Mouse (Mus musculus) CH12.LX (cell line): ENCODE data around the gene Agmat. TPM values are rescaled to one million over a fixed set of nuclear protein-coding genes. Genes with fewer than 3 reads are reported as not detected.

Experiments
- DNase-seq: peaks from one replicate; pipeline ENCODE4 v3.0.0-alpha.2; 2013; ENCODE audit errors: extremely low read depth
- H3K27ac ChIP-seq: 2 replicates; pipeline ENCODE4 v1.5.1; 2012; ENCODE audit warnings: low read depth, mild to moderate bottlenecking, control low read depth, moderate library complexity; ENCODE audit not compliant: insufficient read depth
- H3K27me3 ChIP-seq: replicated peaks from 2 replicates; pipeline ENCODE3; 2012; ENCODE audit warnings: inconsistent platforms
- H3K36me3 ChIP-seq, 2 experiments: replicated peaks in 1 of 2; 2 replicates each; pipeline versions ENCODE3 to v1.6.1; 2012; ENCODE audit warnings: inconsistent platforms in 1 of 2, low read length in 1 of 2, mild to moderate bottlenecking in 1 of 2, mixed read lengths in 1 of 2, moderate library complexity in 1 of 2; ENCODE audit not compliant: control insufficient read depth in 1 of 2, insufficient read depth in 1 of 2
- H3K4me1 ChIP-seq, 2 experiments: 2 replicates each; pipeline ENCODE4 v1.6.1; 2012; ENCODE audit warnings: inconsistent platforms in 1 of 2, moderate library complexity in 1 of 2; ENCODE audit not compliant: insufficient read depth in 2 of 2, control insufficient read depth in 1 of 2
- H3K4me2 ChIP-seq: 2 replicates; pipeline ENCODE4 v1.6.1; 2012; ENCODE audit warnings: low read depth, mild to moderate bottlenecking, control low read depth; ENCODE audit not compliant: poor library complexity, insufficient read depth, severe bottlenecking
- H3K4me3 ChIP-seq, 3 experiments: fragments of 150-350 bp in 1 of 3; sonication (generic) in 1 of 3; replicated peaks in 1 of 3; 2 replicates each; pipeline versions ENCODE3 to v1.5.1; 2011 to 2012; ENCODE audit warnings: low read depth in 2 of 3, low read length in 2 of 3, mild to moderate bottlenecking in 2 of 3, moderate library complexity in 2 of 3, control low read depth in 1 of 3, improper control_type of control experiment in 1 of 3, inconsistent platforms in 1 of 3, mixed read lengths in 1 of 3; ENCODE audit not compliant: poor library complexity in 1 of 3
- H3K79me2 ChIP-seq: replicated peaks from 2 replicates; pipeline ENCODE4 v1.6.1; 2012; ENCODE audit warnings: mild to moderate bottlenecking, moderate library complexity; ENCODE audit not compliant: control insufficient read depth, poor library complexity, insufficient read depth, severe bottlenecking; ENCODE audit errors: extremely low read depth
- H3K9ac ChIP-seq: 2 replicates; pipeline ENCODE4 v1.6.1; 2012; ENCODE audit warnings: low read depth, mild to moderate bottlenecking, control low read depth, moderate library complexity; ENCODE audit not compliant: insufficient read depth
- H3K9me3 ChIP-seq: replicated peaks from 2 replicates; pipeline ENCODE3; 2012; ENCODE audit warnings: low read length, inconsistent platforms, mixed read lengths
- BHLHE40 ChIP-seq: IDR thresholded peaks from 2 replicates; pipeline ENCODE4 v1.6.1; 2011; ENCODE audit warnings: mild to moderate bottlenecking, low read depth, low read length, improper control_type of control experiment
- CHD1 ChIP-seq: IDR thresholded peaks from 2 replicates; pipeline ENCODE4 v1.6.1; 2012; ENCODE audit warnings: low read depth, low read length, improper control_type of control experiment, inconsistent platforms
- CTCF ChIP-seq, 2 experiments: IDR thresholded peaks in 1 of 2; conservative IDR thresholded peaks in 1 of 2; 2 replicates each; pipeline ENCODE4 v1.5.1; 2011 to 2012; ENCODE audit warnings: low read depth in 2 of 2, low read length in 2 of 2, improper control_type of control experiment in 1 of 2, inconsistent platforms in 1 of 2, mild to moderate bottlenecking in 1 of 2, moderate library complexity in 1 of 2
- ELF1 ChIP-seq: IDR thresholded peaks from 2 replicates; pipeline ENCODE4 v1.6.1; 2014; ENCODE audit warnings: low read depth, mild to moderate bottlenecking, inconsistent platforms, low read length, improper control_type of control experiment
- EP300 ChIP-seq: IDR thresholded peaks from 2 replicates; pipeline ENCODE4 v1.6.1; 2011; ENCODE audit warnings: low read length, improper control_type of control experiment
- ETS1 ChIP-seq: conservative IDR thresholded peaks from 2 replicates; pipeline ENCODE4 v1.6.1; 2012; ENCODE audit warnings: low read depth, mild to moderate bottlenecking, inconsistent platforms, low read length, improper control_type of control experiment, moderate library complexity
- GABPA ChIP-seq: IDR thresholded peaks from 2 replicates; pipeline ENCODE4 v1.6.1; 2012; ENCODE audit warnings: low read depth, low read length, improper control_type of control experiment, inconsistent platforms; ENCODE audit not compliant: insufficient replicate concordance
- IRF4 ChIP-seq: IDR thresholded peaks from 2 replicates; pipeline ENCODE4 v1.6.1; 2014; ENCODE audit warnings: low read depth, mild to moderate bottlenecking, inconsistent platforms, low read length, improper control_type of control experiment
- JUN ChIP-seq: IDR thresholded peaks from 2 replicates; pipeline ENCODE4 v1.6.1; 2011; ENCODE audit warnings: low read depth, mild to moderate bottlenecking, low read length, improper control_type of control experiment, moderate library complexity; ENCODE audit not compliant: insufficient read depth
- KAT2A ChIP-seq: IDR thresholded peaks from 2 replicates; pipeline ENCODE4 v1.6.1; 2012; ENCODE audit warnings: low read length, improper control_type of control experiment, inconsistent platforms; ENCODE audit not compliant: insufficient replicate concordance
- MAFK ChIP-seq: IDR thresholded peaks from 2 replicates; pipeline ENCODE4 v1.6.1; 2011; ENCODE audit warnings: low read length, improper control_type of control experiment; ENCODE audit not compliant: insufficient replicate concordance
- MAZ ChIP-seq: IDR thresholded peaks from 2 replicates; pipeline ENCODE4 v1.6.1; 2012; ENCODE audit warnings: low read depth, mild to moderate bottlenecking, inconsistent platforms, low read length, improper control_type of control experiment, moderate library complexity
- MEF2A ChIP-seq: IDR thresholded peaks from 2 replicates; pipeline ENCODE4 v1.6.1; 2014; ENCODE audit warnings: low read depth, mild to moderate bottlenecking, inconsistent platforms, low read length, improper control_type of control experiment, borderline replicate concordance
- MXI1 ChIP-seq: IDR thresholded peaks from 2 replicates; pipeline ENCODE4 v1.6.1; 2011; ENCODE audit warnings: mild to moderate bottlenecking, low read depth, low read length, improper control_type of control experiment
- MYC ChIP-seq: IDR thresholded peaks from 2 replicates; pipeline ENCODE4 v1.6.1; 2011; ENCODE audit warnings: low read depth, mild to moderate bottlenecking, improper control_type of control experiment, low read length
- NRF1 ChIP-seq: IDR thresholded peaks from 2 replicates; pipeline ENCODE4 v1.6.1; 2014; ENCODE audit warnings: low read depth, mild to moderate bottlenecking, inconsistent platforms, low read length, improper control_type of control experiment, moderate library complexity
- PAX5 ChIP-seq: IDR thresholded peaks from 2 replicates; pipeline ENCODE4 v1.6.1; 2012; ENCODE audit warnings: low read length, inconsistent platforms, mixed read lengths
- POLR2A ChIP-seq: IDR thresholded peaks from 2 replicates; pipeline ENCODE4 v1.6.1; 2011; ENCODE audit warnings: low read depth, mild to moderate bottlenecking, improper control_type of control experiment, low read length
- POLR2AphosphoS2 ChIP-seq: IDR thresholded peaks from 2 replicates; pipeline ENCODE4 v1.6.1; 2011; ENCODE audit warnings: low read depth, low read length, improper control_type of control experiment
- RCOR1 ChIP-seq: conservative IDR thresholded peaks from 2 replicates; pipeline ENCODE4 v1.6.1; 2012; ENCODE audit warnings: low read depth, mild to moderate bottlenecking, inconsistent platforms, low read length, improper control_type of control experiment
- SMC3 ChIP-seq: IDR thresholded peaks from 2 replicates; pipeline ENCODE4 v1.6.1; 2011; ENCODE audit warnings: low read depth, low read length, improper control_type of control experiment
- TBP ChIP-seq: conservative IDR thresholded peaks from 2 replicates; pipeline ENCODE4 v1.6.1; 2011; ENCODE audit warnings: low read depth, low read length, improper control_type of control experiment
- UBTF ChIP-seq: IDR thresholded peaks from 2 replicates; pipeline ENCODE4 v1.6.1; 2012; ENCODE audit warnings: low read depth, mild to moderate bottlenecking, inconsistent platforms, low read length, improper control_type of control experiment, moderate library complexity
- USF1 ChIP-seq: IDR thresholded peaks from 2 replicates; pipeline ENCODE4 v1.6.1; 2014; ENCODE audit warnings: low read depth, mild to moderate bottlenecking, inconsistent platforms, low read length, improper control_type of control experiment
- USF2 ChIP-seq: conservative IDR thresholded peaks from 2 replicates; pipeline ENCODE4 v1.6.1; 2011; ENCODE audit warnings: low read depth, low read length, improper control_type of control experiment
- ZMIZ1 ChIP-seq: IDR thresholded peaks from 2 replicates; pipeline ENCODE4 v1.6.1; 2012; ENCODE audit warnings: low read depth, mild to moderate bottlenecking, inconsistent platforms, low read length, improper control_type of control experiment
- dilution Hi-C: fragments of 300-500 bp; cut with MboI; formaldehyde crosslinking; loops from 2 replicates; pipeline ENCODE4 v1.14.3; 2020; ENCODE audit warnings: low sequenced_read_pairs; ENCODE audit not compliant: extremely low pct_unique_long_range_greater_than_20kb, extremely low pct_ligation_motif_present
- in situ Hi-C: fragments of 300-500 bp; cut with MboI; formaldehyde crosslinking; loops from 3 replicates; pipeline ENCODE4 v1.14.3; 2019; ENCODE audit warnings: low sequenced_read_pairs, low pct_ligation_motif_present, low pct_unique_long_range_greater_than_20kb, mixed read lengths
- polyA plus RNA-seq: library from polyadenylated mRNA; unstranded; fragments of >175 nt; gene quantifications from 2 replicates; pipeline ENCODE4 v1.2.1, GENCODE M21; 2012; ENCODE audit warnings: low read depth; ENCODE audit not compliant: insufficient read length
- total RNA-seq, 2 experiments: library from RNA; depleted of rRNA; stranded (reverse); fragments of 300-350 nt in 1 of 2; fragments of >200 nt in 1 of 2; gene quantifications; 2 replicates each; pipeline ENCODE4 v1.2.3; 2012 to 2014

The Agmat gene
- total and polyA plus RNA-seq, 3 experiments = not detected

DNA sequence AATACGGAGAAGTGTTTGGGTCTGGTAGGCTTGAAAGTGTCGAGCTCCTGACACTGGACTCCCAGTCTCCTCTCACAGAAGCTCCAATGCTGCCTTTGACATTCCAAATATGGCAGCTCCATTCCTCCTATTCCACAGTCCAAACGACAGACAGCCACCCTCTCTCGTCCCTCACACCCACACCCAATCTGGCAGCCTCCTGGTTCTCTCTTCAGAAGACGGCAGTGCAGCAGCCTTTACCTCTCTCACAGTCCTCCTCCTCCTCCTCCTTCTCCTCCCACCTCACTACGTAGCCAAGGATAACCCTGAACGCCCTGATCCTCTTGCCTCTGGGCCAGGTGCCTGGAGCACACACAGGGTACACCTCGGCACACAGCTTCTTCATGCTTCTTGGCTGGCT, 33.4 kb downstream of the Agmat start:
- DNase-seq = no peak
- Histone ChIP-seq H3K36me3 (peaks cover 54 to 91% of the 10 kb centered on the region in 2 experiments), H3K79me2 (no peaks in the 10 kb centered on the region)

GRCm38 (mm10) chr4:141781201-141781985, 34.9 kb downstream of the Agmat start:
- no peaks in the 10 kb centered on the region for H3K9me3 ChIP-seq
- H3K27ac ChIP-seq = no peak overlapping the region
- dilution Hi-C loops = no loop called here
- H3K79me2 ChIP-seq = no peaks in the 10 kb centered on the region
- TF ChIP-seq EP300 (no peak), SMC3 (no peak), USF1 (no peak), NRF1 (no peak), POLR2AphosphoS2 (no peak), CTCF (conservative IDR thresholded peaks at IDR 0.05 in 1 of 2, IDR thresholded peaks at IDR 0.05 in 1 of 2; ENCODE audit: low read depth in 2 of 2, low read length in 2 of 2) (no peak), USF2 (no peak), MYC (no peak), CHD1 (no peak), MEF2A (no peak), POLR2A (no peak), ELF1 (no peak)
- no peak overlapping the region for H3K9ac ChIP-seq
- no peak for DNase-seq
- H3K36me3 ChIP-seq = peaks cover 55 to 86% of the 10 kb centered on the region in 2 experiments
- in situ Hi-C loops = no loop called here
- peaks cover 5 to 17% of the 10 kb centered on the region in 2 experiments for H3K4me1 ChIP-seq
- no peak overlapping the region for H3K4me2 ChIP-seq
- H3K4me3 ChIP-seq = no peak overlapping the region
- H3K27me3 ChIP-seq = no peaks in the 10 kb centered on the region

More for the DNA sequence above, 33.4 kb downstream of the Agmat start:
- Histone ChIP-seq H3K9ac (no peak overlapping the region), H3K27ac (no peak overlapping the region), H3K9me3 (no peaks in the 10 kb centered on the region), H3K4me2 (no peak overlapping the region), H3K4me3 (no peak overlapping the region), H3K4me1 (peaks cover 0 to 2% of the 10 kb centered on the region in 2 experiments; a peak in 2 of 4 replicates), H3K27me3 (no peaks in the 10 kb centered on the region)
- dilution Hi-C loops (no loop called here), in situ Hi-C loops (no loop called here)
- TF ChIP-seq PAX5 (no peak), BHLHE40 (no peak), JUN (no peak), POLR2AphosphoS2 (no peak), ZMIZ1 (no peak), RCOR1 (no peak), POLR2A (no peak), TBP (no peak), MXI1 (no peak), UBTF (no peak), IRF4 (no peak), MAZ (no peak), ETS1 (no peak), MAFK (no peak), GABPA (no peak), KAT2A (no peak)
